Mouse (Mus musculus) testis, postnatal 10 days (tissue): ENCODE data around the gene Ercc4.
A peak's percentile ranks its signal among the peaks of the same experiment; 100 is the strongest.

Experiments used
- DNase-seq: peaks from one replicate; pipeline ENCODE4 v3.0.0; 2021; ENCODE audit warnings: low spot score

Gene Ercc4

GRCm38 (mm10) chr16:13147810-13148555 is 38.5 kb downstream of the Ercc4 start:
- peak; percentile 39 for DNase-seq

- DNase-seq: no peak
These were observed 40.5 kb downstream of the Ercc4 start for GRCm38 (mm10) chr16:13149950-13150349.

- no peak for DNase-seq
These were observed 41.3 kb downstream of the Ercc4 start for GRCm38 (mm10) chr16:13150790-13151189.

- DNase-seq: no peak
These were observed 43.0 kb downstream of the Ercc4 start for GRCm38 (mm10) chr16:13152475-13152874.

- DNase-seq: no peak
These were observed 43.7 kb downstream of the Ercc4 start for GRCm38 (mm10) chr16:13153215-13153614.

- no peak for DNase-seq
These were observed 44.9 kb downstream of the Ercc4 start for GRCm38 (mm10) chr16:13154352-13154751.

- no peak for DNase-seq
These were observed 47.8 kb downstream of the Ercc4 start for GRCm38 (mm10) chr16:13157314-13157713.

GRCm38 (mm10) chr16:13158153-13158670 is 48.7 kb downstream of the Ercc4 start:
- DNase-seq: no peak

GRCm38 (mm10) chr16:13158906-13159889 is 49.7 kb downstream of the Ercc4 start:
- no peak for DNase-seq

GRCm38 (mm10) chr16:13159927-13160644 is 50.6 kb downstream of the Ercc4 start:
- peak; percentile 96 for DNase-seq

GRCm38 (mm10) chr16:13161516-13161915 is 52.0 kb downstream of the Ercc4 start:
- DNase-seq: no peak

- no peak for DNase-seq
These were observed 58.2 kb downstream of the Ercc4 start for GRCm38 (mm10) chr16:13167731-13168130.

GRCm38 (mm10) chr16:13173055-13173742 is 63.7 kb downstream of the Ercc4 start:
- DNase-seq: peak; percentile 47

- peak; percentile 23 for DNase-seq
These were observed 73.0 kb downstream of the Ercc4 start for GRCm38 (mm10) chr16:13182526-13182925.

- peak; percentile 25 for DNase-seq
These were observed 73.8 kb downstream of the Ercc4 start for GRCm38 (mm10) chr16:13183182-13183742.

GRCm38 (mm10) chr16:13184381-13184780 is 74.9 kb downstream of the Ercc4 start:
- peak; percentile 39 for DNase-seq

GRCm38 (mm10) chr16:13189430-13190107 is 80.1 kb downstream of the Ercc4 start:
- DNase-seq: no peak

GRCm38 (mm10) chr16:13190471-13190870 is 81.0 kb downstream of the Ercc4 start:
- DNase-seq: no peak

GRCm38 (mm10) chr16:13191166-13191565 is 81.7 kb downstream of the Ercc4 start:
- no peak for DNase-seq

- DNase-seq: peak; percentile 50
These were observed 84.2 kb downstream of the Ercc4 start for GRCm38 (mm10) chr16:13193663-13194071.
